Mouse (Mus musculus): Measurements from ENCODE around the gene Fgfr2. TPM values are rescaled to one million over a fixed set of nuclear protein-coding genes. Genes with fewer than 3 reads are reported as not detected.

Gene Fgfr2
- total and polyA plus RNA-seq, 2 experiments from 2014 or later, result 12.1 to 32.6 TPM

DNA sequence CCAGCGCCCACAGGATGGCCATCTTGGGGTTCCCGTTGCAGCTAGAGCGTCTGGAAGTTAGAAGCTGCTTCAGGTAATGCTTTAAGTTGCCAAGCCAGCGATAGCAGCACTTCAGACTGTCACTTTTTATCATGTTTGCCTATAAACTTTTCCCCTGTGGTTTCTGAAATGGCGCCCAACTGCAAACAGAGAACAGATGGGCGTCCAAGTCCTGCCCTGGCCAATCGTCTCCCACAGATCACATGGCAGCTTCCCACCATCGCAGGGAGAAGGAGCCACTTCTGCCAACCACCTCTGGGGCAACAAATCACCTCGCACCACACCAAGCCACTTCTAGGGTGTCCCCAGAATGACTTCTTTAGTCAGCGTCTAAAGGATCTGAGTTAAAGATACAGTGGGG, 2875.3 kb downstream of the Fgfr2 start:
- ATAC-seq (ENCODE audit: low FRiP score) (no peak), DNase-seq (ENCODE audit: low spot score) (no peak)
- Histone ChIP-seq H3K4me2 (ENCODE audit: low read depth, low read length, poor library complexity, severe bottlenecking) (no peak overlapping the region), H3K36me3 (ENCODE audit: insufficient read depth, low read length) (no peaks in the 10 kb centered on the region), H3K9me3 (ENCODE audit: low read length) (no peaks in the 10 kb centered on the region), H3K9ac (replicated peaks; ENCODE audit: low read length, poor library complexity, severe bottlenecking) (no peak overlapping the region), H3K27me3 (ENCODE audit: insufficient read depth, low read length) (no peaks in the 10 kb centered on the region), H3K27ac (ENCODE audit: low read depth, low read length) (no peak overlapping the region), H3K4me1 (ENCODE audit: insufficient read depth, low read length) (0 out of 2 replicates have a peak, but pooled peaks cover 3% of the 10 kb centered on the region), H3K4me3 (ENCODE audit: low read depth, low read length) (no peak overlapping the region)
- WGBS, result 82% methylated on average over 10 of the region's 10 CpGs
- TF ChIP-seq CTCF (IDR thresholded peaks at IDR 0.05), result no peak

DNA sequence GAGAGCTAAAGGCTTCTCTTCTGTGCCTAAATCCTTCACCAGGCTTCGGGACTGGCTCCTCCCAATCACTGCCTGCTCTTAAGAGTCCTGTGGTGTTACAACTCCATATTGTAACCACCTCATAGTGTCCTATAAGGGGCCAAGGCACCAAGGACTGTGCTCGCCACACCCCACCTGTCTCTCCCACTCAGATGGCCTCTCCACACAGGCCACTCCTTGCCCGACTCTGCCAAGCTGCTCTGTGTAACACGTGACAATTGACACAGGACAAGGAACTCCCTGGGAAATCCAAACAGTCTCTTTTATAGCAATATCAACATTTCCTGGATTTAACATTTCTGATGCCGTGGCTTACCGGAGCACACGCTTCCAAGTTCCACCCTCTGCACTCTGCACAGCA, 2876.7 kb downstream of the Fgfr2 start:
- H3K4me1 ChIP-seq (ENCODE audit: insufficient read depth, low read length), result 0 out of 2 replicates have a peak, but pooled peaks cover 3% of the 10 kb centered on the region
- H3K4me2 ChIP-seq (ENCODE audit: low read depth, low read length, poor library complexity, severe bottlenecking), result no peak overlapping the region
- no peaks in the 10 kb centered on the region for H3K27me3 ChIP-seq (ENCODE audit: insufficient read depth, low read length)
- H3K9me3 ChIP-seq (ENCODE audit: low read length), result no peaks in the 10 kb centered on the region
- 74% methylated on average over 7 of the region's 7 CpGs for WGBS
- no peak for DNase-seq (ENCODE audit: low spot score)
- no peaks in the 10 kb centered on the region for H3K36me3 ChIP-seq (ENCODE audit: insufficient read depth, low read length)
- no peak for ATAC-seq (ENCODE audit: low FRiP score)
- TF ChIP-seq CTCF (IDR thresholded peaks at IDR 0.05), result no peak
- no peak overlapping the region for H3K9ac ChIP-seq (replicated peaks; ENCODE audit: low read length, poor library complexity, severe bottlenecking)
- no peak overlapping the region for H3K4me3 ChIP-seq (ENCODE audit: low read depth, low read length)
- H3K27ac ChIP-seq (ENCODE audit: low read depth, low read length), result no peak overlapping the region

GRCm38 (mm10) chr7:130244545-130244944, 2878.6 kb downstream of the Fgfr2 start:
- WGBS, result 49% methylated on average over 7 of the region's 7 CpGs
- Histone ChIP-seq H3K9me3 (ENCODE audit: low read length) (no peaks in the 10 kb centered on the region), H3K4me2 (ENCODE audit: low read depth, low read length, poor library complexity, severe bottlenecking) (no peak overlapping the region), H3K27me3 (ENCODE audit: insufficient read depth, low read length) (no peaks in the 10 kb centered on the region), H3K9ac (replicated peaks; ENCODE audit: low read length, poor library complexity, severe bottlenecking) (no peak overlapping the region), H3K27ac (ENCODE audit: low read depth, low read length) (no peak overlapping the region), H3K36me3 (ENCODE audit: insufficient read depth, low read length) (no peaks in the 10 kb centered on the region), H3K4me1 (ENCODE audit: insufficient read depth, low read length) (no peaks in the 10 kb centered on the region), H3K4me3 (ENCODE audit: low read depth, low read length) (no peak overlapping the region)
- no peak for TF ChIP-seq CTCF (IDR thresholded peaks at IDR 0.05)
- DNase-seq (ENCODE audit: low spot score) (no peak), ATAC-seq (ENCODE audit: low FRiP score) (no peak)

DNA sequence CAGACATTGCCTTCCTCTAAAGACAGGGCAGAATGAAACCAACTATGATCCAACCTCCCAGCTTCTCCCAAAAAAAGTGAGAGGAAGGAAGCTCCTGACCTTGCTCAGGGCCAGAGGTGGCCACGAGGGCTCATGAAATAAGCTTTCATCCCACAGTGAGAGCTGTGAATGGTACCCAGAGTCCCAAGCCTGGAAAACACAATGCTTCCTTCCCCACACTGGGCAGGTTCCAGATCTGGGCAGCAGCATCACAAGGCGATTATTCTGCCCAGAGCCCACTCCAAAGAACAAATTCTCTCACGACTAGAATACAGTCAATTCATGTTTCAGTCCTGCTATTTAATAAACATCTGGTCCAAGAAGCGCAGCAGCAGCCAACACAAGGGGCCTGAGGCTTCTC, 2879.3 kb downstream of the Fgfr2 start:
- H3K36me3 ChIP-seq (ENCODE audit: insufficient read depth, low read length), result no peaks in the 10 kb centered on the region
- no peaks in the 10 kb centered on the region for H3K4me1 ChIP-seq (ENCODE audit: insufficient read depth, low read length)
- no peaks in the 10 kb centered on the region for H3K9me3 ChIP-seq (ENCODE audit: low read length)
- no peak overlapping the region for H3K27ac ChIP-seq (ENCODE audit: low read depth, low read length)
- ATAC-seq (ENCODE audit: low FRiP score) (no peak), DNase-seq (ENCODE audit: low spot score) (no peak)
- H3K9ac ChIP-seq (replicated peaks; ENCODE audit: low read length, poor library complexity, severe bottlenecking), result no peak overlapping the region
- H3K27me3 ChIP-seq (ENCODE audit: insufficient read depth, low read length), result no peaks in the 10 kb centered on the region
- H3K4me2 ChIP-seq (ENCODE audit: low read depth, low read length, poor library complexity, severe bottlenecking), result no peak overlapping the region
- H3K4me3 ChIP-seq (ENCODE audit: low read depth, low read length), result no peak overlapping the region
- TF ChIP-seq CTCF (IDR thresholded peaks at IDR 0.05), result no peak
- 59% methylated on average over 4 of the region's 4 CpGs for WGBS

DNA sequence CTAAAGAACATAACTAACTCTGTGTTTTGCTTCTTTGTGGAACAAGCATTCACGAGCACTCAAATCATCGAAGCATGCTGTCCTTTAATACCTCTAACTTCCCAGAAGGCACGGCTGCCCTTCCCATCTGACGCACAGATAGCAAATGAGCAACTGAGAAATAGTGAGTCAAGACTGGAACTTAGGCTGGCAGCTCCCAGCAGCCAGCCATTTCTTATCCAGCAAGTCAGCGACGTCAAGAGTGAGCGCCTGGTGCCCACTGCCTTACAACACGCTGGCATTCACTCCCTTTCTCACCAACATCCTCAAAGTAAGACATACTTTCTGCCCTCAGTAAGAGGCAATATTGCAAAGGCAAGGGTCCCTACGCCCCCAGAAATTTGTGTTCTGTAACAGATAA, 2883.0 kb downstream of the Fgfr2 start:
- Histone ChIP-seq H3K27ac (ENCODE audit: low read depth, low read length) (no peak overlapping the region), H3K9ac (replicated peaks; ENCODE audit: low read length, poor library complexity, severe bottlenecking) (no peak overlapping the region), H3K4me2 (ENCODE audit: low read depth, low read length, poor library complexity, severe bottlenecking) (no peak overlapping the region), H3K4me3 (ENCODE audit: low read depth, low read length) (no peak overlapping the region), H3K36me3 (ENCODE audit: insufficient read depth, low read length) (no peaks in the 10 kb centered on the region), H3K9me3 (ENCODE audit: low read length) (no peaks in the 10 kb centered on the region), H3K4me1 (ENCODE audit: insufficient read depth, low read length) (no peaks in the 10 kb centered on the region), H3K27me3 (ENCODE audit: insufficient read depth, low read length) (no peaks in the 10 kb centered on the region)
- 88% methylated on average over 9 of the region's 9 CpGs for WGBS
- DNase-seq (ENCODE audit: low spot score) (no peak), ATAC-seq (ENCODE audit: low FRiP score) (no peak)
- no peak for TF ChIP-seq CTCF (IDR thresholded peaks at IDR 0.05)

GRCm38 (mm10) chr7:130237244-130237643, 2885.9 kb downstream of the Fgfr2 start:
- Histone ChIP-seq H3K4me2 (ENCODE audit: low read depth, low read length, poor library complexity, severe bottlenecking) (no peak overlapping the region), H3K27ac (ENCODE audit: low read depth, low read length) (no peak overlapping the region), H3K4me3 (ENCODE audit: low read depth, low read length) (no peak overlapping the region), H3K9ac (replicated peaks; ENCODE audit: low read length, poor library complexity, severe bottlenecking) (no peak overlapping the region), H3K27me3 (ENCODE audit: insufficient read depth, low read length) (no peaks in the 10 kb centered on the region), H3K36me3 (ENCODE audit: insufficient read depth, low read length) (no peaks in the 10 kb centered on the region), H3K4me1 (ENCODE audit: insufficient read depth, low read length) (no peaks in the 10 kb centered on the region), H3K9me3 (ENCODE audit: low read length) (no peaks in the 10 kb centered on the region)
- no peak for DNase-seq (ENCODE audit: low spot score)
- no peak for ATAC-seq (ENCODE audit: low FRiP score)
- 85% methylated on average over 5 of the region's 5 CpGs for WGBS
- TF ChIP-seq CTCF (IDR thresholded peaks at IDR 0.05), result no peak

All from midbrain, postnatal 0 days (tissue).